Mouse (Mus musculus): ENCODE data around the gene Paqr4.

- TF ChIP-seq POLR2A (IDR thresholded peaks at IDR 0.05; ENCODE audit: low read depth, low read length) (no peak), CTCF (conservative IDR thresholded peaks at IDR 0.05 in 1 of 2, IDR thresholded peaks at IDR 0.05 in 1 of 2; ENCODE audit: low read depth in 2 of 2, low read length in 2 of 2) (no peak), ZMIZ1 (IDR thresholded peaks at IDR 0.05; ENCODE audit: low read depth, low read length) (no peak), UBTF (IDR thresholded peaks at IDR 0.05; ENCODE audit: low read depth, low read length) (no peak), POLR2AphosphoS2 (IDR thresholded peaks at IDR 0.05; ENCODE audit: low read depth, low read length) (no peak), ZC3H11A (IDR thresholded peaks at IDR 0.05; ENCODE audit: low read depth, low read length) (no peak), SIN3A (IDR thresholded peaks at IDR 0.05; ENCODE audit: low read length) (no peak), MAZ (IDR thresholded peaks at IDR 0.05; ENCODE audit: low read depth, low read length) (no peak), HCFC1 (IDR thresholded peaks at IDR 0.05; ENCODE audit: low read depth, low read length) (no peak), CHD1 (IDR thresholded peaks at IDR 0.05; ENCODE audit: low read depth, low read length) (no peak)
Observed at GRCm38 (mm10) chr17:23786510-23786931, 45.9 kb upstream of the Paqr4 start.
